Mouse (Mus musculus): Measurements from ENCODE around the gene Tacc3. TPM values are rescaled to one million over a fixed set of nuclear protein-coding genes. Genes with fewer than 3 reads are reported as not detected.

Tacc3 gene
- total RNA-seq (2014; rRNA removed) (19.2 and 30.0 TPM in 2 replicates), polyA plus RNA-seq (2015; fragmentation: Nextera tagmentation; extraction: Ambion mirVana) (39.0 and 49.1 TPM in 2 replicates)

DNA sequence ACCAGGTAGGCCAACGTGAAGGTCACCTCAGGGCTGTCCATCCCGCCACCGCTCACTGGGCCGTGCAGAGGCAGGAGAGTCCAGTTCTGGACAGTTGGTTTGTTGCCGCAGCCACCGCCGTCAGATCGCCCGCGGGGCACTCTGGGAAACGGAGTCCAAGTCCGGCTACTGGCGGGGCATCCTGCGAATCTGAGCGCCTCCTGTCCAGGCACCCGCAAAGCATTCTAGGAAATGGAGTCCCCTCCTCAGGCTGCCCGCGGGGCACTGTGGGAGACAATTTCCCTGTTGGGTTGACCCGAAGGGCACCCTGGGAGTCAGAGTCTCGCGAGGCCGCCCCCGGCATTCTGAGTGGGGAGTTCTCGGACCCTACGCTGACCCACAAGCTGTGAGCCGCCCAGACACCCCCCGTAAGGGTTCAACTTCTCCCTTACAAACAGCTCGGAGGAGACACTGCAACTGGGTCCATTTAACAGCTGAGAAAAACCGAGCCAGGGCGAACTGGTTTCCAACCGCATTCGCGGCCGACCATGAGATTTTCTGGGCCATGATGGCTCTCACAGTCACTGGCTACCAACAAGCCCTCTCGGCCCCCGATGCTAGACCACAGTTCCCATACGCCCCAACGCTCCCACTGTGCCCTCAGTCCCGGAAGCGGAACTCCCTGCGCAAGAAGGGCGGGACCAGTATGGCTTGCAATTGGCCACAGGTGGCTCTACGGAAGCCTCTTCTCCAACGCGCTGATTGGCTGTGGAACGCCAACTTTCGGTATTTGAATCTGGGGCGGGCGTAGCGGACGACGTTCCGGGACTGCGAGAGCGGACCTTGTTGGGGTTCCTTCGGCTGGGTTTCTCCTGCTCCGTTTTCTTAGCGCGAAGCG lies at the start of gene Tacc3, which contains the start of gene Tmem129:
Gene Tacc3 (plus strand): TSS at position 342 of the 877 bp plus-strand sequence.
Gene Tmem129 (minus strand): TSS at position 630 of the 877 bp plus-strand sequence.
- no peak for TF ChIP-seq CTCF (IDR thresholded peaks at IDR 0.05; ENCODE audit: low read depth)
- Histone ChIP-seq H3K4me1 (ENCODE audit: insufficient read depth, low read length) (peaks cover 15% of the 10 kb centered on the region), H3K9me3 (ENCODE audit: low read length) (no peaks in the 10 kb centered on the region), H3K36me3 (ENCODE audit: insufficient read depth, low read length) (peaks cover 7% of the 10 kb centered on the region; the same call in 1 of the 2 replicates), H3K4me2 (ENCODE audit: low read depth, low read length) (peak within 1 kb of the TSS; percentile 91), H3K9ac (replicated peaks; ENCODE audit: low read length) (peak within 1 kb of the TSS; percentile 69), H3K27ac (peak within 1 kb of the TSS; percentile 95), H3K27me3 (ENCODE audit: insufficient read depth, low read length) (no peaks in the 10 kb centered on the region), H3K4me3 (ENCODE audit: low read length) (peak within 1 kb of the TSS; percentile 60)
- DNase-seq (ENCODE audit: low spot score) = peak; percentile 99
- under 1% methylated on average over 60 of the region's 60 CpGs for WGBS
- ATAC-seq = peak; percentile 97

DNA sequence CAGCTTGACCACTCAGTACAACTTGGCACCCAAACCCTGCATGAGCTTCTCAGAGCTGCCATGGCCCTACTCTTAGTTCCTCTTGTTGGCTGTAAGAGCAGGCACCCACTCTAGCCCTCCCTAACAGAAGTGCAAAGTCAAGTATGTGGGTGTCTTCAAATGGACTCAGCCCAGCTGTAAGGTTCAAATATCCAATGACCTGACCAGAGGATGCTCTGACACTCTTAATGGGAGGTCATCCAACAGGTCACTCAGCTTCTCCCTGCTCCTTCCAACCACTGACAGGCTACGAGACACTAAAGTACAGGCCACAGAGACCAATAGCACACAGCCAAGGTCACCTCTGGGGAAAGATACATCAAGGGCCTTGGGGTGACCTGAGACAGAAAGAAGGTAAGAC lies 48.7 kb upstream of the Tacc3 start:
- Histone ChIP-seq H3K27me3 (ENCODE audit: insufficient read depth, low read length) (no peaks in the 10 kb centered on the region), H3K4me3 (ENCODE audit: low read length) (no peak overlapping the region), H3K4me2 (ENCODE audit: low read depth, low read length) (no peak overlapping the region), H3K36me3 (ENCODE audit: insufficient read depth, low read length) (peaks cover 8% of the 10 kb centered on the region; the same call in 1 of the 2 replicates), H3K27ac (no peak overlapping the region), H3K9ac (replicated peaks; ENCODE audit: low read length) (no peak overlapping the region), H3K9me3 (ENCODE audit: low read length) (no peaks in the 10 kb centered on the region), H3K4me1 (ENCODE audit: insufficient read depth, low read length) (no peaks in the 10 kb centered on the region)
- WGBS = 86% methylated on average over 1 of the region's 1 CpGs
- DNase-seq (ENCODE audit: low spot score) (no peak), ATAC-seq (no peak)
- TF ChIP-seq CTCF (IDR thresholded peaks at IDR 0.05; ENCODE audit: low read depth) = no peak

DNA sequence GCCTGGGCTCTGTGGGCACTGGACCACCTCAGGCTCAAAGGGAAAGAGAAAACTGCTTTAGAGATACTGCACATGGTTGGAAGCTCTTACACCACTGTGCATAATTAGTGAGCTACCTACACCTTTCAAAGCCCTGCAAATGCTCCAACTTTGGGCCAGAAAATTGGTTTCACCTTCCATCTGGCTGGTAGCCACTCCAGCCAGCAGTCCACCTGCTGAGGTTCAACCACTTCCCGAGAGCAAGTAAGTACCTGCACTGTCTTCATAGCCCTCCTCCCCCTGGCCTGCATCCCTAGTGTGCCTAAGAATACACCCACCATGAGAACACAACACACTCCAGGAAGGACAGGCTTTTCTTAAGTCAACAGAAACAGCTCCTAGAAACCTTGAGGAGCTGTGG lies 46.1 kb upstream of the Tacc3 start:
- Histone ChIP-seq H3K9me3 (ENCODE audit: low read length) (no peaks in the 10 kb centered on the region), H3K36me3 (ENCODE audit: insufficient read depth, low read length) (peaks cover 8% of the 10 kb centered on the region; the same call in 1 of the 2 replicates), H3K9ac (replicated peaks; ENCODE audit: low read length) (no peak overlapping the region), H3K4me2 (ENCODE audit: low read depth, low read length) (no peak overlapping the region), H3K27me3 (ENCODE audit: insufficient read depth, low read length) (no peaks in the 10 kb centered on the region), H3K4me3 (ENCODE audit: low read length) (no peak overlapping the region), H3K27ac (no peak overlapping the region), H3K4me1 (ENCODE audit: insufficient read depth, low read length) (no peaks in the 10 kb centered on the region)
- DNase-seq (ENCODE audit: low spot score) (no peak), ATAC-seq (no peak)
- no peak for TF ChIP-seq CTCF (IDR thresholded peaks at IDR 0.05; ENCODE audit: low read depth)
- 95% methylated on average over 1 of the region's 1 CpGs for WGBS

DNA sequence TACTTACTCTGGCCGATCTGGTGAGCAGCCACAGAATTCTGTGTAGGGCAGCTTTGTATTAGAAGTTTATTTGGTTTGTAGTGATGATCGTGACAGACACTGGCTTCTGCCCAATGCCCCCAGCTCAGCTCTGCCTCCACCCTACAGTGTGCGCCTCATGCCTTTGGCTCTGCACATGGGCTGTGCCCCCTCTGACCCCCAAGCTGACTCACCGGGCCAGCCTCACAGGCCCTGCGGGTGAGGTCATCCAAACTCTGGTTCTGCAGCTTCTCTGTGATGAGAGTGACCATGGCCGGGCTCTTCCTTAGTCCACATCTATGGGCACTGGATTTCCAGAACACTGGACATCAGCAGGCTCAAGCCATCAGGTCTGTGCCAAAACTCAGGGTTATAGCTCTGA lies 43.5 kb upstream of the Tacc3 start:
- TF ChIP-seq CTCF (IDR thresholded peaks at IDR 0.05; ENCODE audit: low read depth) = no peak
- 86% methylated on average over 6 of the region's 6 CpGs for WGBS
- no peak for ATAC-seq

DNA sequence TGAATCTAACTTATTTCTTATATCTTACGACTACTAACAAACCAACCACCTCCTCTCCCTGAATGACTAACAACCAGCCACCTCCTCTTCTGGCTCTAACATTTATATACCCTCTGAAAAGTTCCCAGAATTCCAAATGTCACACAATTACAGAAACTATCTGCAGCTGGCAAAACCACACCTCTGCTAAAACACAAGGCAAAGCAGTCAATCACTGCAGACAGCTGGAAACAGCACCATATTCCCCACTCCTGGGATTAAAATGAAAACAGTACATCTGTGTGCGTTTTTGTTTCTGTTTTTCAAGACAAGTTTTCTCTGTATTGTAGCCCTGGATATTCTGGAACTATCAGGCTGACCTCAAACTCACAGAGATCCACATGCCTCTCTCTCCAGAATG lies 35.3 kb upstream of the Tacc3 start:
- H3K4me2 ChIP-seq (ENCODE audit: low read depth, low read length) = no peak overlapping the region
- H3K9ac ChIP-seq (replicated peaks; ENCODE audit: low read length) = no peak overlapping the region
- no peaks in the 10 kb centered on the region for H3K27me3 ChIP-seq (ENCODE audit: insufficient read depth, low read length)
- H3K4me3 ChIP-seq (ENCODE audit: low read length) = no peak overlapping the region
- H3K9me3 ChIP-seq (ENCODE audit: low read length) = no peaks in the 10 kb centered on the region
- H3K4me1 ChIP-seq (ENCODE audit: insufficient read depth, low read length) = no peaks in the 10 kb centered on the region
- 95% methylated on average over 2 of the region's 2 CpGs for WGBS
- no peak for DNase-seq (ENCODE audit: low spot score)
- H3K27ac ChIP-seq = no peak overlapping the region
- ATAC-seq = no peak
- no peak for TF ChIP-seq CTCF (IDR thresholded peaks at IDR 0.05; ENCODE audit: low read depth)
- no peaks in the 10 kb centered on the region for H3K36me3 ChIP-seq (ENCODE audit: insufficient read depth, low read length)

More for the DNA sequence above, 43.5 kb upstream of the Tacc3 start:
- no peak overlapping the region for H3K9ac ChIP-seq (replicated peaks; ENCODE audit: low read length)
- H3K9me3 ChIP-seq (ENCODE audit: low read length) = no peaks in the 10 kb centered on the region
- H3K27ac ChIP-seq = no peak overlapping the region
- no peak overlapping the region for H3K4me3 ChIP-seq (ENCODE audit: low read length)
- H3K4me2 ChIP-seq (ENCODE audit: low read depth, low read length) = no peak overlapping the region
- no peaks in the 10 kb centered on the region for H3K27me3 ChIP-seq (ENCODE audit: insufficient read depth, low read length)
- H3K36me3 ChIP-seq (ENCODE audit: insufficient read depth, low read length) = no peaks in the 10 kb centered on the region; the same call in 1 of the 2 replicates
- no peak for DNase-seq (ENCODE audit: low spot score)
- H3K4me1 ChIP-seq (ENCODE audit: insufficient read depth, low read length) = no peaks in the 10 kb centered on the region

DNA sequence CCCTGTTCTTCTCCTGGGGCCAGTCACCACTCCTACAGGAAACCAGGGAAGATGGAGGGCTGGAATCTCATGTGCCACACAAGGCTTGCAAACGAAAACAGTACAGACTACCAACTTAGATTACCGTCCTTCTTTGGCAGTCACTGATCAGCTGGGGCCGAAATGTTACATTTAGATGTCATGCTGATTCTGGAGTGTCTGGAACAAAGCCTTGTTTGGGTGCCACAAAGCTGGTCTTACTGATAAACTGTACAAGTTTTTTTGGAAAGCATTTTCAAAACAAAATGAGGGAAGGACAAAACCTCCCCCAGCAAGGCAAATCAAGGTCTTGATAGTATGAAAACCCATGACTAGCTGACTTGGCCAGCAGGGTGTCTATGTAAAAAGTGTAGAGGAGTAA lies 34.2 kb upstream of the Tacc3 start:
- Histone ChIP-seq H3K9me3 (ENCODE audit: low read length) (no peaks in the 10 kb centered on the region), H3K4me3 (ENCODE audit: low read length) (no peak overlapping the region), H3K27ac (no peak overlapping the region), H3K9ac (replicated peaks; ENCODE audit: low read length) (no peak overlapping the region), H3K4me1 (ENCODE audit: insufficient read depth, low read length) (no peaks in the 10 kb centered on the region), H3K36me3 (ENCODE audit: insufficient read depth, low read length) (no peaks in the 10 kb centered on the region), H3K4me2 (ENCODE audit: low read depth, low read length) (no peak overlapping the region), H3K27me3 (ENCODE audit: insufficient read depth, low read length) (no peaks in the 10 kb centered on the region)
- no peak for TF ChIP-seq CTCF (IDR thresholded peaks at IDR 0.05; ENCODE audit: low read depth)
- DNase-seq (ENCODE audit: low spot score) (no peak), ATAC-seq (no peak)
- 52% methylated on average over 3 of the region's 3 CpGs for WGBS

DNA sequence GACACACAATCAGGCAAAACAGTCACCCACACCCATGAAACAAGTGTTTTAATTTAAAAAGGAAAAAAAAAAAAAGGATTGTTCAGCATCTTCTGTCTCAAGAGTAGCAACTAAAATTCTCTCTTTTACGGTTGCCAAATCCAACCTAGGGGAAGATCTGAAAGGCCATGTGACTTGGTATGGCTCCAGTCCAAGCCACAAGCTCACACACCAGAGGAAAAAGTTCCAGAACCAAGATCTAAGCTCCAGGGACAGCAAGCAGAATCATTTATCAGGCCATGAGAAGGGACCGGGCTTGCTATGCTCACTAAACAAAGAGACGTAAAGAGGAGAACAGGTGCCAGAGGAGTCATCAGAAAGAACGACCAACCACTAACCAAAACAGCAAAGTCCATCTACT lies 30.0 kb upstream of the Tacc3 start:
- peak overlapping the region; percentile 75 for H3K4me2 ChIP-seq (ENCODE audit: low read depth, low read length)
- H3K27me3 ChIP-seq (ENCODE audit: insufficient read depth, low read length) = no peaks in the 10 kb centered on the region
- no peak for ATAC-seq
- H3K27ac ChIP-seq = no peak overlapping the region
- no peak for DNase-seq (ENCODE audit: low spot score)
- TF ChIP-seq CTCF (IDR thresholded peaks at IDR 0.05; ENCODE audit: low read depth) = no peak
- H3K4me1 ChIP-seq (ENCODE audit: insufficient read depth, low read length) = peaks cover 6% of the 10 kb centered on the region; the same call in 1 of the 2 replicates
- no peaks in the 10 kb centered on the region for H3K9me3 ChIP-seq (ENCODE audit: low read length)
- WGBS = 40% methylated on average over 4 of the region's 4 CpGs
- H3K36me3 ChIP-seq (ENCODE audit: insufficient read depth, low read length) = no peaks in the 10 kb centered on the region
- H3K9ac ChIP-seq (replicated peaks; ENCODE audit: low read length) = no peak overlapping the region
- H3K4me3 ChIP-seq (ENCODE audit: low read length) = no peak overlapping the region
